Mouse (Mus musculus): Measurements from ENCODE around the gene Pkp2.

Gene Pkp2

GRCm38 (mm10) chr16:16260882-16261281 is 47.8 kb downstream of the Pkp2 start:
- peak; percentile 81 for DNase-seq (ENCODE audit: extremely low read depth, low read depth, low spot score)

DNA sequence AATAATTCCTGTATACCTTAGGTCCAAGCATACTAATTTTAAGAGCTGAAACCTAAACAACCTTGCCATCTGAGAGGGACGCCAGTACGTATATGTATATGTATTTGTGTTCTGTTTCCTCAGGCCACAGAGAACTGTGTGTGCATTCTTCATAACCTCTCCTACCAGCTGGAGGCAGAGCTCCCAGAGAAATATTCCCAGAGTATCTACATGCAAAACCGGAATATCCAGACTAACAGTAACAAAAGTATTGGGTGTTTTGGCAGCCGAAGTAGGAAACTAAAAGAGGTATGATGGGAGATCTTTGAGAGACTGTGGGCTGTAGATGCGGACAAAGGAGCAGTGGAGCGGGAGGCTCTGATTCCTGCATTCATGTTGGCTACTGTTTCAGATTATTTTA is 48.4 kb downstream of the Pkp2 start:
- peak; percentile 51 for DNase-seq (ENCODE audit: extremely low read depth, low read depth, low spot score)

DNA sequence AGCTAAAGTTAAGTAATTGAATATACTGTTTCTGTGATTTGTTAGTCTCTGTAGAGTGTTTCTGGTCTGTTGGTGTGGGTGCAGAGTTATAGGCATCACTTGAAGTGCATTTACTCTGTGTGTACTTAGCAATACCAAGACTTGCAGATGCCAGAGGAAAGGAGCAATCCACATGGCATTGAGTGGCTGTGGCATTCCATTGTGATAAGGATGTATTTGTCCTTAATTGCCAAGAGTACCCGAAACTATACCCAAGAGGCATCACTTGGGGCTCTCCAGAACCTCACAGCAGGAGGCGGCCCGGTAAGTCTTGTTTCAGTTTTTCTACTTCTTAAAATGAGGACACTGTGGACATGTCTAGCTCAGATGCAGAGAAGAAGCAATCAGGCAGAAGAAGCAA is 49.3 kb downstream of the Pkp2 start:
- DNase-seq (ENCODE audit: extremely low read depth, low read depth, low spot score) = no peak

- DNase-seq (ENCODE audit: extremely low read depth, low read depth, low spot score) = no peak
Observed at GRCm38 (mm10) chr16:16272978-16273377, 59.9 kb downstream of the Pkp2 start.

GRCm38 (mm10) chr16:16273752-16274151 is 60.6 kb downstream of the Pkp2 start:
- no peak for DNase-seq (ENCODE audit: extremely low read depth, low read depth, low spot score)

DNA sequence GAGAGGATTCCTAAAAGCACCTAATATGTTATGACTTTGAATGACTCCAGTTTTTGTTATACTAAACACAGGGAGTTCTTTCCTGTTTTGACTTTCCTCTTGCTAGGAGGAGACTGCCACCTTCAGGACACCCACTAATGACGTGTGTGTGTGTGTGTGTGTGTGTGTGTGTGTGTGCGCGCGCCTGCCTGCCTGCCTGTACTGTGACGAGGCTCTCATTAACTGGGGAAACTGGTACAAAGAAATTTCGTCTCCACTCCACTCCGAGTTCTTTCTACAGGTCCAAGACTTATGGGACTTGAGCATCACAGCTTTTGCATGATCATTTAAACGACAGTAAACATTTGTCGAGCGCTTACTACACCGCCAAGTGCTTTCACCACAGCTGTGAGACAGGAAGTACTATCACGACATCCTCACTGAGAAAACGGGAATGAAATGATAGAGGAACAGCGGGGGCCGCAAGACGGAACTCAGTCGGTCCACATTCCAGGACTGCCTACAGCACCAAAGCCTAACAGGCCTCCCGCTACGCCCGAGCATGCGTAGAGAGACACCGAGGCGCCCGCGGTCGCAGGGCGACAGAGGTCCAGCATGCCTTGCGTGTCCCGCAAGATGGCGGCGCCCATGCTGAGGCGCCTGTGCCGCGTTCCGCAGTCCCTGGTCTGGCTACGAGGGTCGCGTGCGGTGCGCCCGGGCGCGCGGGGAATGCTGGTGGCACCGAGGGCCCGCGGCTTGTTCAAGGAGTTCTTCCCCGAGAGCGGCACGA is 89.4 kb downstream of the Pkp2 start, which contains the start of gene Yars2:
Gene Yars2, plus strand, starts transcription at position 597 of the 769 bp plus-strand sequence.
- DNase-seq (ENCODE audit: extremely low read depth, low read depth, low spot score) = no peak

DNA sequence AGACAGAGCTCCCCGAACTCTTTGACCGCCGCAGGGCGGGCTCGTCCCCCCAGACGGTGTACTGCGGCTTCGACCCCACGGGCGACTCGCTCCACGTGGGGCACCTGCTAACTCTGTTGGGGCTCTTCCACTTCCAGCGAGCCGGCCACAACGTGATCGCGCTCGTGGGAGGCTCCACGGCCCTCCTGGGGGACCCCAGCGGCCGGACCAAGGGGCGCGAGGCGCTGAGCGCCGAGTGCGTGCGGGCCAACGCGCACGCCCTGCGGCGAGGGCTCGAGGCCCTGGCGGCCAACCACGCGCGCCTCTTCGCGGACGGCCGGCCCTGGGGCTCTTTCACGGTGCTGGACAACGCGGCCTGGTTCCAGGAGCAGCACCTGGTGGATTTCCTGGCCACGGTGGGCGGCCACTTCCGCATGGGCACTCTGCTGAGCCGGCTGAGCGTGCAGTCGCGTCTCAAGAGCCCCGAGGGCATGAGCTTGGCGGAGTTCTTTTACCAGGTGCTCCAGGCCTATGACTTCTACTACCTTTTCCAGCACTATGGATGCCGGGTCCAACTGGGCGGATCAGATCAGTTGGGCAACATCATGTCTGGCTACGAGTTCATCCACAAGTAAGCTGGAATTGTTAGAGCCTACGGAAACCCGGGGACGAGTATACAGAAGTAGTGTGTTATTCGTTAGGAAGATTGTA is 90.2 kb downstream of the Pkp2 start:
- DNase-seq (ENCODE audit: extremely low read depth, low read depth, low spot score) = no peak

DNA sequence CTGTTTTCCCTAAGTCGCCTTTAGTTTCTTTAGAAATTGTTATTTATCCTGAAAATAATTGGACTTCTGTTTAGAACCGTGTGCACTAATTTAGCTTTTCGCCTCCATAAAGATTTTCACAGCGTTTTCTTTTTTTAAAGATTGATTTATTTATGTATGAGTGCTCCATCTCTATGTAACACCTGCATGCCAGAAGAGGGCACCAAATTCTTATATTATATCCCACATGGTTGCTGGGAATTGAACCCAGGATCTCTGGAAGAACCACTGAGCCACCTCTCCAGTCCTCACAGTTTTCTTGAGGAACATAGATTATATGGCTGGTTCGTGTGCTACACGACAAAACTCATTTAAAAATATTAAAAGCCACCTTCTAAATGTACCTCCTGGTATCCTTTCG is 90.8 kb downstream of the Pkp2 start:
- no peak for DNase-seq (ENCODE audit: extremely low read depth, low read depth, low spot score)

GRCm38 (mm10) chr16:16311319-16311718 is 98.2 kb downstream of the Pkp2 start:
- DNase-seq (ENCODE audit: extremely low read depth, low read depth, low spot score) = no peak

All from fat pad, adult 2 months (tissue).